12 mouse cellular contexts compared by ENCODE assay signal in genomic region chr16:13329640-13330039, GRCm38 (mm10).
DNase-seq lines count a peak whose midpoint lies in the region; ATAC-seq lines count a peak whose summit lies in the region.
"Had no signal": no experiment of that assay in that cellular context is flagged by ENCODE, and none has a peak within 500 bp of the region (broad histone marks: within the 10 kb centered on the region; RNA-seq: fewer than 3 reads in every experiment).

No protein-coding gene starts in this region.

- ATAC-seq in cerebellum, adult (ENCODE audit: insufficient number of reproducible peaks, low FRiP score, low TSS enrichment) = no peak
- ATAC-seq in heart, embryonic 15.5 days (replicated peaks; ENCODE audit: insufficient number of reproducible peaks, insufficient read depth, low FRiP score, low read depth) = no peak
- peak; percentile 84 for ATAC-seq in liver, embryonic 15.5 days (ENCODE audit: insufficient read depth)

- H3K9me3 ChIP-seq in heart, embryonic 15.5 days (replicated peaks) = no peaks in the 10 kb centered on the region
- no peaks in the 10 kb centered on the region for H3K9me3 ChIP-seq in liver, embryonic 15.5 days (replicated peaks)
- H3K9me3 ChIP-seq: lung, embryonic 15.5 days; midbrain, embryonic 12.5 days had no signal

- 0 out of 2 replicates have a peak, but pooled peaks cover 8% of the 10 kb centered on the region for H3K36me3 ChIP-seq in heart, embryonic 15.5 days
- H3K36me3 ChIP-seq in liver, embryonic 15.5 days (replicated peaks) = no peaks in the 10 kb centered on the region
- H3K36me3 ChIP-seq: lung, embryonic 15.5 days had no signal

- H3K4me1 ChIP-seq in heart, embryonic 15.5 days (replicated peaks) = peaks cover 29% of the 10 kb centered on the region
- H3K4me1 ChIP-seq in liver, embryonic 15.5 days (replicated peaks) = peaks cover 18% of the 10 kb centered on the region
- H3K4me1 ChIP-seq: midbrain, embryonic 12.5 days had no signal

- H3K27ac ChIP-seq in heart, embryonic 15.5 days = peak overlapping the region; percentile 61
- no peak overlapping the region for H3K27ac ChIP-seq in liver, embryonic 15.5 days (replicated peaks)
- H3K27ac ChIP-seq: midbrain, embryonic 12.5 days had no signal

- H3K4me2 ChIP-seq in heart, embryonic 15.5 days = no peak overlapping the region
- no peak overlapping the region for H3K4me2 ChIP-seq in liver, embryonic 15.5 days
- H3K4me2 ChIP-seq: lung, embryonic 15.5 days; midbrain, embryonic 12.5 days had no signal

- intact Hi-C loops in heart, postnatal 25 days (cut with DNase I) = no loop called here

- no peaks in the 10 kb centered on the region for H3K27me3 ChIP-seq in heart, embryonic 15.5 days
- no peaks in the 10 kb centered on the region for H3K27me3 ChIP-seq in liver, embryonic 15.5 days
- H3K27me3 ChIP-seq: lung, embryonic 15.5 days; midbrain, embryonic 12.5 days had no signal

- WGBS in heart, embryonic 15.5 days = 27% methylated on average over 3 of the region's 3 CpGs
- 25% methylated on average over 3 of the region's 3 CpGs for WGBS in liver, embryonic 15.5 days (ENCODE audit: insufficient replicate concordance)

- no peak overlapping the region for H3K9ac ChIP-seq in heart, embryonic 15.5 days
- H3K9ac ChIP-seq in liver, embryonic 15.5 days = no peak overlapping the region
- H3K9ac ChIP-seq: lung, embryonic 15.5 days; midbrain, embryonic 12.5 days had no signal

- DNase-seq in cerebellum, adult 9-10 months = peak; percentile 34
- no peak for DNase-seq in heart, postnatal 25 days (ENCODE audit: low spot score)
- DNase-seq in c-Kit-positive CD71-positive TER-119-positive erythroid progenitor cells, embryonic 14.5 days (ENCODE audit: low spot score) = peak; percentile 6
- DNase-seq in left cerebral cortex, adult 11 months (ENCODE audit: low spot score) = no peak
- no peak for DNase-seq in gastrocnemius, postnatal 25 days
- DNase-seq: right cerebral cortex, adult 18-20 months; thymus, postnatal 36 days had no signal

- H3K4me3 ChIP-seq in heart, embryonic 15.5 days = no peak overlapping the region
- H3K4me3 ChIP-seq in liver, embryonic 15.5 days (replicated peaks) = no peak overlapping the region
- H3K4me3 ChIP-seq: lung, embryonic 15.5 days; midbrain, embryonic 12.5 days had no signal

Comparison
In these comparisons a context has a peak if more than half of its experiments do, and no peak if none do; other contexts are left out.
1. DNase-seq: peak in cerebellum, adult 9-10 months (single experiment) and c-Kit-positive CD71-positive TER-119-positive erythroid progenitor cells, embryonic 14.5 days (single experiment); none in heart, postnatal 25 days (single experiment), left cerebral cortex, adult 11 months (single experiment) and gastrocnemius, postnatal 25 days (single experiment).